Mouse (Mus musculus) embryonic facial prominence, embryonic 14.5 days (tissue): Measurements from ENCODE around the gene Akap13. TPM values are rescaled to one million over a fixed set of nuclear protein-coding genes. Genes with fewer than 3 reads are reported as not detected.
A peak's percentile ranks its signal among the peaks of the same experiment; 100 is the strongest.
"Not testable (repeated sequence)": the region's sequence is repeated elsewhere in the genome, so short reads cannot be mapped to it uniquely, and the experiment has no call there.

Experiments
- ATAC-seq: fragments of 200-750 bp; cut with Nextera tagmentation; 2 replicates; pipeline ENCODE4 v1.8.0; 2017; ENCODE audit warnings: low read depth, moderate number of reproducible peaks, moderate TSS enrichment
- DNase-seq: peaks from one replicate; pipeline ENCODE4 v3.0.0-alpha.2; 2015; ENCODE audit warnings: low spot score
- H3K27ac ChIP-seq: fragments of 300-500 bp; sonication (generic); replicated peaks from 2 replicates; pipeline ENCODE4 v1.5.1; 2014; ENCODE audit warnings: low read depth, mild to moderate bottlenecking, low read length, moderate library complexity
- H3K27me3 ChIP-seq: fragments of 300-500 bp; sonication (generic); replicated peaks from 2 replicates; pipeline ENCODE4 v1.6.1; 2014; ENCODE audit warnings: low read length; ENCODE audit not compliant: control insufficient read depth, insufficient read depth
- H3K36me3 ChIP-seq: fragments of 300-500 bp; sonication (generic); 2 replicates; pipeline ENCODE4 v1.6.1; 2014; ENCODE audit warnings: low read length, mixed read lengths; ENCODE audit not compliant: control insufficient read depth, insufficient read depth
- H3K4me1 ChIP-seq: fragments of 300-500 bp; sonication (generic); 2 replicates; pipeline ENCODE4 v1.6.1; 2014; ENCODE audit warnings: antibody characterized with exemption, low read length; ENCODE audit not compliant: control insufficient read depth, insufficient read depth
- H3K4me2 ChIP-seq: fragments of 300-500 bp; sonication (generic); 2 replicates; pipeline ENCODE4 v1.6.1; 2014; ENCODE audit warnings: low read depth, mild to moderate bottlenecking, low read length, moderate library complexity, mixed read lengths
- H3K4me3 ChIP-seq: fragments of 300-500 bp; sonication (generic); 2 replicates; pipeline ENCODE4 v1.5.1; 2014; ENCODE audit warnings: low read depth, mild to moderate bottlenecking, low read length
- H3K9ac ChIP-seq: fragments of 300-500 bp; sonication (generic); 2 replicates; pipeline ENCODE4 v1.6.1; 2014; ENCODE audit warnings: low read depth, mild to moderate bottlenecking, low read length, moderate library complexity, mixed read lengths
- H3K9me3 ChIP-seq: fragments of 300-500 bp; sonication (generic); 2 replicates; pipeline ENCODE4 v1.6.1; 2016; ENCODE audit warnings: low read length; ENCODE audit not compliant: control insufficient read depth
- WGBS: fragments of 180-500 bp; shearing (Covaris S2); extraction: QIAGEN DNeasy Blood & Tissue Kit; methylation state at CpG from one replicate; pipeline ENCODE4 v1.1.7; 2014; 5-methylcytosine and 5-hydroxymethylcytosine counted together
- polyA plus RNA-seq: library from polyadenylated mRNA; unstranded; fragments of >200 nt; fragmentation: Nextera tagmentation; extraction: Ambion mirVana; gene quantifications from 2 replicates; pipeline ENCODE4 v1.2.1, GENCODE M21; 2014

The Akap13 gene
- polyA plus RNA-seq, 1 experiment from 2014 or later = 57.3 TPM

DNA sequence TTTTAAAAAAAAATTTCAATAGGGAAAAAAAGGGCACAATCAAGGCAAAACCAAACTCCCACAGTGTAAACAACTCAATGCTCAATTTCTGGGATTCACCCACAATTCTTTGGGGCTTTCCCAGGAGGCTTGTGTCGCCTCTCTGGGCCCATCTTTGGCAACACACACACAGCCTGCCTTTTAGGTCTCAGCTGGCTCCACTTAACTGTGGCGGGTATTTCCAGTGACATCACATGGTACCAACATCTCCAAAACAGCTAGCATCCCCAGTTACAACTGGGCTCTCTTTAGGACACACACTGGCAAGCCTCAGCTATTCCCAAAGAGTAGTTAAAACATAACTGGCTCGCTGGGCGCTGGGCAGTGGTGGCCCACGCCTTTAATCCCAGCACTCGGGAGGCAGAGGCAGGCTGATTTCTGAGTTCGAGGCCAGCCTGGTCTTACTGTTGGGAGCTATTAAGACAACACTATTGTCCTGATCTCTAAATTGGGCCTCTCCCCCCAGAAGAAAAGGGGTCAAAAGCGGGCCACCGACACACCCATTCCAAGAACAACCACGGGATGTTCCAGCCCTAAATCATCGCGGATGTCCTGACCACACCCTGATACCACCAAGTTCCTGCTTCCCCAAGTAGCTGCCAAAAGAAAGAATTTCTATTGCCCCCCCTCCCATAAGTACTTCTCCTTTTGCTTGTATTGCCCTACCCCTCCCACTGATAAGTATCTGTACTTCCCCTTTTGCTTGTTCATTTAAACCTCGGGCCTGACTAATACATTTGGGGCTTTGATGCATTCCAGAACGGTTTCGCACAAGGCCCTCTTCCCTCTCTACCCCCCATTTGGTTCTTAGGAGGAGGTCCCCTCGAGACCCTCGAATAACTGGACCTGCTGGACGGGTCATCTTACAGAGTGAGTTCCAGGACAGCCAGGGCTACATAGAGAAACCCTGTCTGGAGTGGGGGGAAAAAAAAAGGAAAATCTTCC lies 319.1 kb downstream of the Akap13 start:
- peaks cover 37% of the 10 kb centered on the region for H3K36me3 ChIP-seq
- H3K27ac ChIP-seq, DNase-seq, H3K4me3 ChIP-seq, H3K4me1 ChIP-seq, ATAC-seq, H3K4me2 ChIP-seq, H3K9ac ChIP-seq, H3K9me3 ChIP-seq, H3K27me3 ChIP-seq: not testable (repeated sequence)
- WGBS = 90% methylated on average over 18 of the region's 18 CpGs

DNA sequence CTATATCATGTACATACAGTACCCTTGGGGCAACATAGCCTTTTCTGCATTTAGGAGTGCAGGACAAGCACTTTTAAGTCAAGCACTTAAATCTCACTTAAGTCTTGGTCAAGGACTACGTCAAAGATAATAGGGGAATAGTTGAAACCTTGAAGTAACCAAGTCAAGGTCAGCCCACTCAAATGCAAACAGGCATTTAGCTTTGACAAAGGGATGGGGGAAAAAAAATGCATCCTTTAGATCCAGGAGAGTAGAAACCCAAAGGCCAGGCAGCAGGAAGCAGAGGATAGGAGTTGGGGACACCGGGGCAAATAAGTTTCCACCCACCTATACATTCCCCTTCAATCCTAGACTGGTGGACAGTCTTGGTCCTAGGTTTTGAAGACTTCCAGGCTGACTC lies 322.7 kb downstream of the Akap13 start:
- H3K4me1 ChIP-seq = 0 out of 2 replicates have a peak, but pooled peaks cover 5% of the 10 kb centered on the region
- peaks cover 33% of the 10 kb centered on the region for H3K36me3 ChIP-seq
- 92% methylated on average over 2 of the region's 2 CpGs for WGBS
- no peak for ATAC-seq
- no peak overlapping the region for H3K9ac ChIP-seq
- no peak overlapping the region for H3K27ac ChIP-seq
- H3K4me3 ChIP-seq = no peak overlapping the region
- no peak for DNase-seq
- H3K27me3 ChIP-seq = no peaks in the 10 kb centered on the region
- no peak overlapping the region for H3K4me2 ChIP-seq
- no peaks in the 10 kb centered on the region for H3K9me3 ChIP-seq

DNA sequence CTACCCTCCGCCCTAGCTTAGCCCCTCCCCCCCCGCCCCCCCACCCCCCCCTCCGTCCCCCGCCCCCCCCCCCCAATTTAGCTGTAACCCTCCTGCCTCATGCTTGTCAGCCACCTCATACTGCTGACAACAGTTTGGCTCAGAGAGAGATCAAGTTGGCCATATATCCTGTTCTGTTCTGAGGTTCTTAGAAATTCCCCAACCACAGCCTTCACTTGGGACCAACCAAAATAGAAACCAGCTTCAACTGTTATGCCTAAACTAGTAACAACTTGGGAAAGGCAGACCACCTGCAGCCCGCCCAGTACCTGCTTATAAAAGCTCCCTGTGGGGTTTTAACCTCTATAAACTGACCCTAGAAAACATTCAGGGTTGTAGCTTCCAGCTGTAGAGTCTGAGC lies 325.5 kb downstream of the Akap13 start:
- Histone ChIP-seq H3K4me3 (peak overlapping the region; percentile 61), H3K4me2 (peak overlapping the region; percentile 61), H3K27ac (no peak overlapping the region), H3K27me3 (no peaks in the 10 kb centered on the region), H3K36me3 (peaks cover 33% of the 10 kb centered on the region), H3K4me1 (0 out of 2 replicates have a peak, but pooled peaks cover 5% of the 10 kb centered on the region), H3K9ac (no peak overlapping the region; the same call in 1 of the 2 replicates), H3K9me3 (no peaks in the 10 kb centered on the region)
- 22% methylated on average over 2 of the region's 5 CpGs for WGBS
- DNase-seq (peak; percentile 27), ATAC-seq (no peak)

GRCm38 (mm10) chr7:75781298-75781947 lies 326.1 kb downstream of the Akap13 start:
- ATAC-seq (peak; percentile 9; the same call in 1 of the 2 replicates), DNase-seq (no peak)
- Histone ChIP-seq H3K27ac (no peak overlapping the region), H3K4me3 (peak overlapping the region; percentile 61), H3K4me2 (peak overlapping the region; percentile 61), H3K27me3 (no peaks in the 10 kb centered on the region), H3K9me3 (no peaks in the 10 kb centered on the region), H3K36me3 (peaks cover 32% of the 10 kb centered on the region), H3K9ac (peak overlapping the region; percentile 77), H3K4me1 (0 out of 2 replicates have a peak, but pooled peaks cover 5% of the 10 kb centered on the region)
- WGBS = 4% methylated on average over 13 of the region's 13 CpGs

- peak; percentile 98 for DNase-seq
- Histone ChIP-seq H3K27me3 (no peaks in the 10 kb centered on the region), H3K4me3 (peak overlapping the region; percentile 61), H3K9me3 (no peaks in the 10 kb centered on the region), H3K27ac (no peak overlapping the region), H3K4me1 (0 out of 2 replicates have a peak, but pooled peaks cover 5% of the 10 kb centered on the region), H3K36me3 (peaks cover 25% of the 10 kb centered on the region), H3K9ac (peak overlapping the region; percentile 77), H3K4me2 (peak overlapping the region; percentile 61)
- 13% methylated on average over 36 of the region's 36 CpGs for WGBS
- ATAC-seq = peak; percentile 97
Observed at GRCm38 (mm10) chr7:75781948-75782722, 326.8 kb downstream of the Akap13 start.

- H3K4me1 ChIP-seq = 0 out of 2 replicates have a peak, but pooled peaks cover 5% of the 10 kb centered on the region
- H3K9ac ChIP-seq = no peak overlapping the region
- H3K27ac ChIP-seq = no peak overlapping the region
- 86% methylated on average over 3 of the region's 3 CpGs for whole genome bisulfite sequencing
- DNase-seq (no peak), ATAC-seq (no peak)
- H3K36me3 ChIP-seq = peaks cover 20% of the 10 kb centered on the region
- no peak overlapping the region for H3K4me2 ChIP-seq
- H3K27me3 ChIP-seq = no peaks in the 10 kb centered on the region
- H3K4me3 ChIP-seq = peak overlapping the region; percentile 61; the same call in 1 of the 2 replicates
- no peaks in the 10 kb centered on the region for H3K9me3 ChIP-seq
Observed at GRCm38 (mm10) chr7:75782723-75783011, 327.3 kb downstream of the Akap13 start.

GRCm38 (mm10) chr7:75785388-75786328 lies 330.3 kb downstream of the Akap13 start:
- ATAC-seq = no peak
- WGBS = 80% methylated on average over 14 of the region's 14 CpGs

More at GRCm38 (mm10) chr7:75785388-75786328, 330.3 kb downstream of the Akap13 start:
- Histone ChIP-seq H3K9ac (no peak overlapping the region), H3K9me3 (no peaks in the 10 kb centered on the region), H3K36me3 (no peaks in the 10 kb centered on the region), H3K4me1 (0 out of 2 replicates have a peak, but pooled peaks cover 5% of the 10 kb centered on the region), H3K4me3 (no peak overlapping the region), H3K27me3 (no peaks in the 10 kb centered on the region), H3K4me2 (no peak overlapping the region), H3K27ac (no peak overlapping the region)
- DNase-seq = no peak
